Mouse (Mus musculus): ENCODE results near the gene Atg10.

Atg10 gene

DNA sequence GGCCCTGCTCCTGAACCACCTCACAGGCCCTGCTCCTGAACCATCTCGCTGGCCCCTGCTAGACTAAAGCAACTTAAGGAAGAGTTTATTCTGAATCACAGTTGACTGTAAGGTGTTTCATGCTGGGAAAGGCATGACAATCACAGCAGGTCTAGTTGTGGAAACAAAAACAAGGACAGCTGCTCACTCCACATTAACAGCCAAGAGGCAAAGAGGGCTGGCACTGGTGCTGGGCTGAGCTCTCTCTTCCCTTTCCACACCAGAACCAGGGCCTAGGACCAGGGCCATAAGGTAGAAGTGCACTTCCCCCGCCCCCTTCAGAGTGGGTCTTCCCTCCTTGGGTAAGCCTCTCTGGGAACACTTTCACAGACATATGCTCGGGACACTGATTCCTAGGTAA lies 48.4 kb downstream of the Atg10 start:
- DNase-seq (ENCODE audit: low spot score in 2 of 2) = no peak

- peak in 1 of 2 experiments; percentile 16 for DNase-seq (ENCODE audit: low spot score in 2 of 2)
These were observed 51.8 kb downstream of the Atg10 start for GRCm38 (mm10) chr13:91171766-91172491.

DNA sequence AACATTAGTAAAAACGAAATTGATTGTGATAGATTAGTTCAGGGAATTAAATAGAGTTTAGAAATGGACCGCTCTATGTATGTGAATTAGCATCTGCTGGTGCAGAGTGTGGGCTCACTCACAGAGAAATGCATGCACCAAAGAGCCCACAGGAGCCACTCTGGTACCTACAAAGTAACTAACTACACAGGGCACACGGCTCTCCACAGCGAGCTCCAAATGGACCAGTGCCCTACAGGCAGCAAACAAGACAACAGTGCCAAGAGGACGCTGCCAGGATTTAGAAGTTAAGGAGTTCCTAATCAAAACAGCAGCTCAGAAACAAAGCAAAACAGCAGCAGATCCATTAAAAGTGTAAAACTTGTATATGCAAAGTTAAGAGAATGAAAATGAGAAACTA lies 52.6 kb downstream of the Atg10 start:
- no peak for DNase-seq (ENCODE audit: low spot score in 2 of 2)

- DNase-seq (ENCODE audit: low spot score in 2 of 2) = no peak
These were observed 54.0 kb downstream of the Atg10 start for GRCm38 (mm10) chr13:91169529-91170319.

- no peak for DNase-seq (ENCODE audit: low spot score in 2 of 2)
These were observed 55.3 kb downstream of the Atg10 start for GRCm38 (mm10) chr13:91168486-91168885.

GRCm38 (mm10) chr13:91167561-91167960 lies 56.2 kb downstream of the Atg10 start:
- DNase-seq (ENCODE audit: low spot score in 2 of 2) = no peak

DNA sequence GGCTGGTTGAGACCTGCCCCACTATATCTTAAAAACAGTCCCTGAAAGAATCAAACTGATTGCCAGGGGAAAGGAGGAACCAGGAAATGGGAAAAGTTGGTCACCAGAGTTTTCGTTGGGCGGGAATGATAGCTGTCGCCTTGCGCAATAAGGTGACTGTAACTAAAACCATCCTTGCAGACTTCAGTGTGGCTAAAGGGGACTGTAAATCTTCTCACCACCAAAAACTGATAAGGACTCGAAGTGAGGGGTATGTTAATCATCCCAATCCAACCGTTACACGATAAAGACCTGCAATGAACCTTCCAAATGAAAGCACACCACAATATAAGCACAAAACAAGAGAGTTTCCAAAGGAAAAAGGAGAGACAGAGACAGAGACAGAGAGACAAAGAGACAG lies 57.5 kb downstream of the Atg10 start:
- DNase-seq (ENCODE audit: low spot score in 2 of 2) = no peak

DNA sequence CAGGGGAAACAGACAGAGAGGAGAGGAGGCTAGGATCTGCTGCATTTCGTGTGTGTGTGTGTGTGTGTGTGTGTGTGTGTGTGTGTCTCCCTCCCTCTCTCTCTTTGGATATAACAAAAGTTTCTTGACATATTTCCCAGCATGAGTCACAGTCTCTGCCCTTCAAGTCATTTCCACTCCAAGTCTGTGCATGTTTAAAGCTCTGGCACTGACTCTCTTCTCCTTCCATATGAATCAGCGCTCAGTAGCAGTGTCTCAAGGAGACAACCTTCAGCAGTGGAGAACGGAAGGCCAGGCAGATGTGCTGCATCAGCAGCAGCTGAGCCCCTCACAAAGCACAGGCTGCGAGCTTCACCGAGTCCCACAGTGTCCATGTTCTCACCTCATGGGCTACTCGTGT lies 58.6 kb downstream of the Atg10 start:
- DNase-seq (ENCODE audit: low spot score in 2 of 2) = peak in 1 of 2 experiments; percentile 20

DNA sequence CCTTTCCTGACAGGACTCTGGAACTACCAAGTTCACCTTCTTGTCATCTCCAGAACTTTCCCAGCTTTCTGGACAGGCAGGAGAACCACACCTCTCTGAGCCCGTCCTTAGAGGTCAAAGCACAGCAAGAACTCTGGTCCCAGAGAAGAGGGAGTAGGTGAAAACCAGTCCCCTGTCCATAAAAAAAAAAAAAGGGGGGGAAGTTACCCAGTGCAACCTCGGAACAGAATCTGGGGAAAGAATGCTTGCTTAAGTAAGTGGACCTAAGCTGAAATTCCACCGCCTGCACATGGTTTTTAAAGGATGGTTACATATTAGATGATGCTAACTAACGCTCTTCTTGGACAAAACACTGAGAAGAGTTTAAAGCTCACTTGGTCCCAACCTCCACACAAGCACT lies 60.5 kb downstream of the Atg10 start:
- DNase-seq (ENCODE audit: low spot score in 2 of 2) = no peak

DNA sequence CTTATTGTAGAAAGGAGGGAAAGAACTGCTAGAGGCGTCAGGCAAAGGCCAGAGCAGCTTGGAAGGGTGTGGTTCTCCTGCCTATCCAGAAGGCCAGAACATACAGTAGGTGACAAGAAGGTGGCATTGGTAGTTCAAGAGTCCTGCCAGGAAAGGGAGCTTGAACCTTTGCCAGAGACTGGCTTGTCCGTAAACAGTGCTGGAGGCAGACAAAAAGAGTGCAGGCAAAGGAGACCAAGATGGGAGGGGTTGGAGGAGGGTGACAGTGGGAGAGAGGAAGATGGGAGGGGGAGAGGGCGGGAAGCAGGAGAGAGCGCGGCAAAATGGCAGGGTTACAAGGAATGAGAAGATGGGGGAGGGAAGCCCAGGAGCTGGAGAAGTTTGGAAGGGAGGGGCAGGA lies 61.3 kb downstream of the Atg10 start:
- peak in 1 of 2 experiments; percentile 17 for DNase-seq (ENCODE audit: low spot score in 2 of 2)

DNA sequence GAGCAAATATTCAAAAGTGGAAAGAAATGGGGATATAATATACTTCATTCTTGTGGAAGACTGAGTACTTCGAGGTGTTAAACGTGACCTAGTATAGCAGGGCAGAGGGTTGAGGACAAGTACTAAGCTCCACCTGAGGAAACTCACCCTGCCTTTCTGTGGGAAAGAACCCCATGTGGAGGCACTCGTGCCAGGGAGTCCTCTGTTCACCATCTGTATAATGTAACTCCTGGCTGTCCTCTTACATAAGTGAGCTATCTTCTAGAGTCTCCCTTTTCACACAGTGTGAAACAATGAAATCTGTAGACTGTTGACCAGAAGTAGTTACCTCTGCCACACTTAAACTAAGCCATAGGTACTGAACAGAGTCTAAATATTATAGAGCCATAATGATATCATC lies 63.2 kb downstream of the Atg10 start:
- no peak for DNase-seq (ENCODE audit: low spot score in 2 of 2)

- no peak for DNase-seq (ENCODE audit: low spot score in 2 of 2)
These were observed 63.9 kb downstream of the Atg10 start for GRCm38 (mm10) chr13:91159881-91160280.

DNA sequence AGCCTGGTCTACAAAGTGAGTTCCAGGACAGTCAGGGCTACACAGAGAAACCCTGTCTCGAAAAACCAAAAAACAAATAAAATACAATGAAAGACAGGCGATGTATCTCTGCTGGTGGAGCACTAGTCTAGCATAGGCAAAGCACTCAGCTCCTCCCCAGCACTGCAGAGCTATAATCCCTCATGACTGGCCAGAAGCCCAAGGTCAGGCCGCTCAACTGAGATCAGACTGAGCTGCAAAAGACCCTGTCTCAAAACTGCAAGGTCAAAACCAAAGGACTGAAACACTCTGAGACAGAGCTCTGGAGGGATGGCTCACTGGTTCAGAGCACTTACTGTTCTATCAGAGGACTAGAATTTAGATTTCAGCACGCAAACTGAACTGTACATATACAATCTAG lies 65.8 kb downstream of the Atg10 start:
- DNase-seq (ENCODE audit: low spot score in 2 of 2) = no peak

DNA sequence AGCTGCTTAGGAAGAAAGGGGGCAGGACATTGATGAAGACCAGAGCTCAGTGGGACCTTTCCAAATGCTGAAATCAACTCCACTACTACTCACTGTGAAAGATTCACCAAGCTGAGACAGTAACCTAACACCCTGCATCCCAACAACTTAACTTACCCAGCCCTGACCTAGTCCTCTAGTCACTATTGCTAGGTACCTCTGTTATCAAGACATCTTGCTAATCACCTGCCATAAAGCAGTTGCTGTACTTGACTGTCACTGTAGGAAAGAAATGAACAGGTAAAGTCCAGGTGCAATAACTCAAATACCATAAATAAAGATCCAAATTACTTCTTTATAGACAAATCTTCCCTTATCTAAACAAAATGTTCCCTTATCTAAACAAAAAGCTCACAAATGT lies 66.3 kb downstream of the Atg10 start:
- DNase-seq (ENCODE audit: low spot score in 2 of 2) = no peak

DNA sequence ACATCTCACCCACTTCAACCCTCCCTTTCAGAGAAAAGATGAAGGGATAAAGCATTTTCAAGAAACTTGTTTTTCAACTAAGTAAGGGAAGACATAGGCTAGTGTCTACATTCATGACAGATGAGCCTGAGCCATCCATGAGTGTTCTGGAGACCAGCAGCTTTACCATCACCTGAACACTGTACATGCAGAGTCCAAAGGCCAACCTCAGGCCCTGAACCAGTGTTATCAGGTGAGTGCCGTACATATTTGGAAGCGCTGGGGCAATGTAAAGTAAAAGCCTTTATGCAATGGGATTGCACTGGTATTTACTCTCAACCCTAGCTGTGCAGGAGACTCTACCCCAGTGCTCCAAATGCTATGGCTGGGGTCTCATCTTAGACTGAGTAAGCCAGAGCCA lies 66.8 kb downstream of the Atg10 start:
- DNase-seq (ENCODE audit: low spot score in 2 of 2) = no peak

GRCm38 (mm10) chr13:91156308-91156707 lies 67.5 kb downstream of the Atg10 start:
- DNase-seq (ENCODE audit: low spot score in 2 of 2) = no peak

GRCm38 (mm10) chr13:91155429-91156207 lies 68.2 kb downstream of the Atg10 start:
- no peak for DNase-seq (ENCODE audit: low spot score in 2 of 2)

DNA sequence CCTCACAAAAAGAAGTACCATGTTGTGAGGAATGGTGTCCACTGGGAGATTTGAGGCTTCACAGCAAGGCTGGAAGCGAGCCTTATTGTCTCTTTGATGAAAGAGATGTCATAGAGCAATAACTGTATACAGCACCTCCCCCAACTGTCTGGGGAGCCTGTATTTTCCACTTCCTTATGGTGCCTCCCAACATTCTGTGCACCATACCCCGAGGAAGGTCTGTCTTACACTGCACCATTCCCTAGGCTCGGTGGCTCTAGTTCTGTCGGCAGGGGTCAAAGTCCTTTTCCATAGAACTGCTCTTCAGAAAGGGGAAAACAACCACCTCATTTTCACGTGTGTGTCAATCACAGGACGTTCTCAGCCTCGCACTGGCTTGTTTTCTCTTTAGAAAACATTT lies 69.1 kb downstream of the Atg10 start:
- no peak for DNase-seq (ENCODE audit: low spot score in 2 of 2)

DNA sequence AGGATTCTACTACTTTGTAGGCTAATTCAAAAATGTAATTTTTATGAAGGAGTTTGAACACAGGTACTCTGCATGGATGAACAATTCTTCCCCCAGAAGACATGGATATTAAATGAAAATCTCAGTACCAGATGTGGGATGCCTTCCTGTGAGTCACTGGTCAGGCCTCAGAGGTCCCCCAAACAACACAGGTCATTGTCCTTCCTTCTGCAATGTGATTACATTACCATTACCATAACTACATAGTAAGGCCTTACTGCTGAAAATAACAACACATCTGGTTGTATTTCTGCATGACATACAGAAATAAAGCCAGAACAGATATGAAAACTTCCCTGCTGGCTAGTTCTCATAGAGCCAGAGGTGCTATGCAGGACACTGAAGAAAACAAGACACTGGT lies 87.4 kb downstream of the Atg10 start:
- DNase-seq (ENCODE audit: low spot score in 2 of 2) = no peak

- DNase-seq (ENCODE audit: low spot score in 2 of 2) = no peak
These were observed 90.4 kb downstream of the Atg10 start for GRCm38 (mm10) chr13:91133334-91133890.

DNA sequence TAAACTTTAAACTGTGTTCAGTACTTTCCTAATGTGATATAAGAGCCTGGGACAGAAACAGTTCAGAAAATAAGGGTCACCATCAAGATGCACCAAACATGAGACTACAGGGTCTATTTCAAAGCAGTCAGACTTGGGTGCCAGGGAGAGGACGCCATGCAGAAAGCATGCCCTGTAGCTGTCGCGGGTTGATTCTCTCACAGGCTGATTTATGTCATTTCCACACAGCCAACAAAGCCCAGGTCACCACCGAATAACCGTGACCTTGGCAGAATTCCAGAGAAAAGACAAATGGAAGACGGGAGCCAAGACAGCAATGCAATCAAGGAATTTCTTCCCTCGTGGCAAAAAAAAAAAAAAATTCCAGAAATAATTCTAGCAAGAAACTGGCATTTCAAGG lies 94.7 kb downstream of the Atg10 start:
- no peak for DNase-seq (ENCODE audit: low spot score in 2 of 2)

- DNase-seq (ENCODE audit: low spot score in 2 of 2) = no peak
These were observed 95.2 kb downstream of the Atg10 start for GRCm38 (mm10) chr13:91128581-91128980.

Data from heart, adult 9 months (tissue).